Mouse (Mus musculus): ENCODE data around the gene Ttc5. TPM values are rescaled to one million over a fixed set of nuclear protein-coding genes. Genes with fewer than 3 reads are reported as not detected.
"Not testable (repeated sequence)": the region's sequence is repeated elsewhere in the genome, so short reads cannot be mapped to it uniquely, and the experiment has no call there.

The Ttc5 gene
- polyA plus RNA-seq, 1 experiment from 2014 or later = 71.7 TPM

DNA sequence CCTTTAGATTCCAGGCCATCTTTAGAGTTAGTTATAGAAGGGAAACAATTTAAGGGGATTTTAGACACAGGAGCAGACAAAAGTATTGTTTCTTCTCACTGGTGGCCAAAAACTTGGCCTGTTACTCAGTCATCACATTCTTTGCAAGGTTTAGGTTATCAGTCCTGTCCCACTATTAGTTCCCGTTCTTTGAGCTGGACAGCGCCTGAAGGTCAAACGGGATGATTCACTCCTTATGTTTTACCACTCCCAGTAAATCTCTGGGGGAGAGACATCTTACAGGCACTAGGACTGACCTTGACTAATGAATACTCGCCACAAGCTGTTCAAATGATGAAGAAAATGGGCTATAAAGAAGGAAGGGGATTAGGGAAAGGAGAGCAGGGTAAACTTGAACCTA is 62.9 kb downstream of the Ttc5 start:
- 52% methylated on average over 3 of the region's 4 CpGs for WGBS
- H3K9me3 ChIP-seq (ENCODE audit: control insufficient read depth, low read length); ATAC-seq (ENCODE audit: low read depth); H3K4me3 ChIP-seq (ENCODE audit: low read length); H3K4me1 ChIP-seq (replicated peaks; ENCODE audit: control insufficient read depth, insufficient read depth, low read length); H3K4me2 ChIP-seq (ENCODE audit: low read depth, low read length); H3K36me3 ChIP-seq (ENCODE audit: control insufficient read depth, insufficient read depth, low read length); H3K27ac ChIP-seq (ENCODE audit: low read length); H3K27me3 ChIP-seq (ENCODE audit: control insufficient read depth, insufficient read depth, low read depth, low read length); H3K9ac ChIP-seq (ENCODE audit: low read length): not testable (repeated sequence)

DNA sequence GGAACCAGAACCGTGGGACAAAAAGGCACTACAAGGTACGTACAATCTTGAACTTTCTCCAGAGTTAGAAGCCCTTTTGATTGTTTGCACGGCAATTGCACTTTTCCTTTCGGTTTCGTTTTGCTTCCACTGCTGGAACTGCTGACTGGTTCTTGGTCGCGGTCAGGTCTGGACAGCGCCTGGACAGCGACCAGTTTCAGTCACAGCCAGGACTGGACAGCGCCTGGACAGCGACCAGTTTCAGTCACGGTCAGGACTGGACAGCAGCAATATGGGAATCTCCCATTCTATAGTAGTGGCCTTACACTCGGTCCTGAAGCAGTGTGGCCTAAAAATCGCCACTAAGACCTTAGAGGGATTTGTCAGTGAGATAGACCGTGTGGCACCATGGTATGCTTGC is 65.4 kb downstream of the Ttc5 start:
- not testable (repeated sequence) for H3K9me3 ChIP-seq (ENCODE audit: control insufficient read depth, low read length); H3K4me3 ChIP-seq (ENCODE audit: low read length); H3K4me1 ChIP-seq (replicated peaks; ENCODE audit: control insufficient read depth, insufficient read depth, low read length); H3K27me3 ChIP-seq (ENCODE audit: control insufficient read depth, insufficient read depth, low read depth, low read length); H3K36me3 ChIP-seq (ENCODE audit: control insufficient read depth, insufficient read depth, low read length); H3K9ac ChIP-seq (ENCODE audit: low read length); H3K27ac ChIP-seq (ENCODE audit: low read length); H3K4me2 ChIP-seq (ENCODE audit: low read depth, low read length); ATAC-seq (ENCODE audit: low read depth)
- 87% methylated on average over 15 of the region's 15 CpGs for WGBS

Other genes with a start within 250 kb of the Ttc5 start
- not detected in 2 replicates for gene Olfr744, start 170.6 kb downstream of the Ttc5 start, polyA plus RNA-seq (2015; fragmentation: Nextera tagmentation; extraction: Ambion mirVana)
- not detected in 2 replicates for gene Olfr745, start 146.1 kb downstream of the Ttc5 start, polyA plus RNA-seq (2015; fragmentation: Nextera tagmentation; extraction: Ambion mirVana)
- not detected in 2 replicates for gene Olfr746, start 138.4 kb downstream of the Ttc5 start, polyA plus RNA-seq (2015; fragmentation: Nextera tagmentation; extraction: Ambion mirVana)
- gene Olfr747, start 92.3 kb downstream of the Ttc5 start, polyA plus RNA-seq (2015; fragmentation: Nextera tagmentation; extraction: Ambion mirVana) = not detected in 2 replicates
- gene Olfr748, start 78.1 kb downstream of the Ttc5 start, polyA plus RNA-seq (2015; fragmentation: Nextera tagmentation; extraction: Ambion mirVana) = not detected in 2 replicates
- not detected in 2 replicates for gene Olfr749, start 40.4 kb downstream of the Ttc5 start, polyA plus RNA-seq (2015; fragmentation: Nextera tagmentation; extraction: Ambion mirVana)
- gene Ccnb1ip1, start 22.2 kb upstream of the Ttc5 start, polyA plus RNA-seq (2015; fragmentation: Nextera tagmentation; extraction: Ambion mirVana) = not detected in 2 replicates
- 62.5 and 64.7 TPM in 2 replicates for gene Parp2, start 22.3 kb upstream of the Ttc5 start, polyA plus RNA-seq (2015; fragmentation: Nextera tagmentation; extraction: Ambion mirVana)
- 6.0 and 6.2 TPM in 2 replicates for gene Tep1, start 85.0 kb upstream of the Ttc5 start, polyA plus RNA-seq (2015; fragmentation: Nextera tagmentation; extraction: Ambion mirVana)
- 0.59 TPM in 2 replicates for gene Klhl33, start 112.0 kb upstream of the Ttc5 start, polyA plus RNA-seq (2015; fragmentation: Nextera tagmentation; extraction: Ambion mirVana)
- gene Osgep, start 139.4 kb upstream of the Ttc5 start, polyA plus RNA-seq (2015; fragmentation: Nextera tagmentation; extraction: Ambion mirVana) = 153 and 171 TPM in 2 replicates
- gene Apex1, start 139.4 kb upstream of the Ttc5 start, polyA plus RNA-seq (2015; fragmentation: Nextera tagmentation; extraction: Ambion mirVana) = 171 and 177 TPM in 2 replicates
- gene Pip4p1, start 145.3 kb upstream of the Ttc5 start, polyA plus RNA-seq (2015; fragmentation: Nextera tagmentation; extraction: Ambion mirVana) = 47.1 and 48.4 TPM in 2 replicates
- gene Pnp, start 145.6 kb upstream of the Ttc5 start, polyA plus RNA-seq (2015; fragmentation: Nextera tagmentation; extraction: Ambion mirVana) = 68.8 and 73.1 TPM in 2 replicates
- gene Gm49342, start 159.0 kb upstream of the Ttc5 start, polyA plus RNA-seq (2015; fragmentation: Nextera tagmentation; extraction: Ambion mirVana) = not detected in 2 replicates
- 0.46 and 0.88 TPM in 2 replicates for gene Pnp2, start 170.5 kb upstream of the Ttc5 start, polyA plus RNA-seq (2015; fragmentation: Nextera tagmentation; extraction: Ambion mirVana)
- gene Rnase10, start 222.2 kb upstream of the Ttc5 start, polyA plus RNA-seq (2015; fragmentation: Nextera tagmentation; extraction: Ambion mirVana) = 0.26 and 0.31 TPM in 2 replicates